Mouse (Mus musculus) erythroblast, embryonic 14.5 days (primary cell): ENCODE measurements around the gene Creb3l1. TPM values are rescaled to one million over a fixed set of nuclear protein-coding genes. Genes with fewer than 3 reads are reported as not detected.
A peak's percentile ranks its signal among the peaks of the same experiment; 100 is the strongest.

Experiments
- H3K27me3 ChIP-seq: 2 replicates; pipeline ENCODE4 v1.6.1; 2012; ENCODE audit warnings: inconsistent platforms; ENCODE audit not compliant: control insufficient read depth
- H3K36me3 ChIP-seq: 2 replicates; pipeline ENCODE4 v1.6.1; 2012; ENCODE audit warnings: mild to moderate bottlenecking, inconsistent platforms; ENCODE audit not compliant: control insufficient read depth
- H3K4me1 ChIP-seq: 2 replicates; pipeline ENCODE4 v1.6.1; 2012; ENCODE audit warnings: inconsistent platforms; ENCODE audit not compliant: control insufficient read depth
- H3K4me3 ChIP-seq: replicated peaks from 2 replicates; pipeline ENCODE3; 2012; ENCODE audit warnings: moderate library complexity, mild to moderate bottlenecking, inconsistent platforms
- H3K9me3 ChIP-seq: 2 replicates; pipeline ENCODE4 v1.6.1; 2012; ENCODE audit warnings: low read length, inconsistent platforms, mixed read lengths; ENCODE audit not compliant: control insufficient read depth
- GATA1 ChIP-seq: IDR thresholded peaks from 2 replicates; pipeline ENCODE4 v1.6.1; 2012; ENCODE audit warnings: low read length, inconsistent platforms, mixed read lengths
- TAL1 ChIP-seq: IDR thresholded peaks from 3 replicates; pipeline ENCODE4 v1.6.1; 2012; ENCODE audit warnings: low read length, inconsistent platforms, mixed read lengths
- polyA plus RNA-seq: library from polyadenylated mRNA; stranded (reverse); fragments of >175 nt; gene quantifications from 2 replicates; pipeline ENCODE4 v1.2.3, GENCODE M21; 2012

The Creb3l1 gene
- polyA plus RNA-seq, 1 experiment = 0.03 TPM

DNA sequence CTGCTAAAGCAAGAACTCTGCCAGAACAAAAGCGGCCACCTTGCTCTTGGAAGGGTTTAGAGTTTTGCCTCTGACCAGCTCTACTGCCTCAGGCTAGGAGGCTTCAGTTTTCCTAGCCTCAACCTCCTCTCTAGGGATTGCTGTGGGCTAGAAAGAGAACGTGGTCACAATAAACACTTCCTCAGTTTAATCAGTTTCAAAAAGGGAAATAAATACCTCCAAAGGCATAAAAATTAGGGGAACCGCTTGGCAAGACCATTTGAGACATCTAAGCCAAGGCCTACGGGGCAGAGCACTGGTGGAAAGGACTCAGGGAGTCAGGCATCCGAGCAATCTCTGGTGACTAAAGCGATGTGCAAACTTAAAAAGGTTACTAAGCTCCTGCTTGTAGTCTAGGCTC is 68.4 kb downstream of the Creb3l1 start:
- no peaks in the 10 kb centered on the region for H3K27me3 ChIP-seq
- H3K9me3 ChIP-seq = no peaks in the 10 kb centered on the region
- H3K4me1 ChIP-seq = peaks cover 86% of the 10 kb centered on the region
- TF ChIP-seq TAL1 (no peak), GATA1 (no peak)
- H3K36me3 ChIP-seq = peaks cover 31% of the 10 kb centered on the region
- no peak overlapping the region for H3K4me3 ChIP-seq

DNA sequence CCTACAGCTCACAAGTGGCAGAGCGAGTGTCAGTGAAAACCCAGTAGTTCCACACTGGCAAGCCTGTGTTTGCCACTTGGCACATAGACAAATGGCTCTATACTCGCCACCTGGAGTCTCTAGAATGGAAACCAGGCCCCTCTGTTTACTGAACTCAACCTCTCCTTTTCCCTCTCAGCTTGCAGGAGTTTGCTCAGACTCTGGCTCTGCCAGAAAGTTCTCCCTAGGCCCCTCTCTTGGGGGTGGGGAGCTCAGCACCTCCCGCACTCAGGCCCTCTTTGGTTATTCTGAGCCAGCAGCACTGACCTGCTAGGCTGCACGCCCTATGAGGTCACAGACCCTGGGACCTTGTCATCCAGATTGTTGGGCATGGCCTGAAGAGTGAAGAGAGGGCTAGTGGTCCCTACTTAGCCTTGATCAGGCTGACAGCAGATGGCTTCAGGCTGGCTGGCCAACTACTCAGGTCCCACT is 69.1 kb downstream of the Creb3l1 start:
- Histone ChIP-seq H3K4me3 (no peak overlapping the region), H3K9me3 (no peaks in the 10 kb centered on the region), H3K36me3 (peaks cover 26% of the 10 kb centered on the region), H3K4me1 (peaks cover 88% of the 10 kb centered on the region), H3K27me3 (no peaks in the 10 kb centered on the region)
- no peak for TF ChIP-seq TAL1
- no peak for TF ChIP-seq GATA1

DNA sequence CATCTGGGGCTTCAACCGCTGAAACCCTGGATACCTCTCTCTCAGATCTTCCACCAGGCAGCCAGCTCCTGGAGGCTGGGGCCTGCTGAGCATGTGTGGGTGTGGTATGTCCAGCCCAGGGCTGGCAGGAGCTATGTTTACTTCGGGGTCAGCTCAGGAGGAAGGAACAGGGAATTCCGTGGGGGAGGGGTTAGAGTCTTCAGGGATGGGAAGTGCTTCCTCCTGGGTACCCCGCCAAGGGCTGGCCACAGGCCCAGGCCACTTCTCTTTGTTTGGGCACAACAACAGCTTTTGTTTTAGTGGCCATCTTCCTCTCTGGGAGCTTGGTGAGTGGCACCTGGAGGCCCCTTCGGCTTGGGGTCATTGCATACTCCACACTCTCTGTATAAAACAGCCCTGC is 70.5 kb downstream of the Creb3l1 start:
- peaks cover 88% of the 10 kb centered on the region for H3K4me1 ChIP-seq
- H3K36me3 ChIP-seq = peaks cover 25% of the 10 kb centered on the region
- H3K4me3 ChIP-seq = no peak overlapping the region
- H3K27me3 ChIP-seq = no peaks in the 10 kb centered on the region
- H3K9me3 ChIP-seq = no peaks in the 10 kb centered on the region
- TF ChIP-seq TAL1 (no peak), GATA1 (no peak)

DNA sequence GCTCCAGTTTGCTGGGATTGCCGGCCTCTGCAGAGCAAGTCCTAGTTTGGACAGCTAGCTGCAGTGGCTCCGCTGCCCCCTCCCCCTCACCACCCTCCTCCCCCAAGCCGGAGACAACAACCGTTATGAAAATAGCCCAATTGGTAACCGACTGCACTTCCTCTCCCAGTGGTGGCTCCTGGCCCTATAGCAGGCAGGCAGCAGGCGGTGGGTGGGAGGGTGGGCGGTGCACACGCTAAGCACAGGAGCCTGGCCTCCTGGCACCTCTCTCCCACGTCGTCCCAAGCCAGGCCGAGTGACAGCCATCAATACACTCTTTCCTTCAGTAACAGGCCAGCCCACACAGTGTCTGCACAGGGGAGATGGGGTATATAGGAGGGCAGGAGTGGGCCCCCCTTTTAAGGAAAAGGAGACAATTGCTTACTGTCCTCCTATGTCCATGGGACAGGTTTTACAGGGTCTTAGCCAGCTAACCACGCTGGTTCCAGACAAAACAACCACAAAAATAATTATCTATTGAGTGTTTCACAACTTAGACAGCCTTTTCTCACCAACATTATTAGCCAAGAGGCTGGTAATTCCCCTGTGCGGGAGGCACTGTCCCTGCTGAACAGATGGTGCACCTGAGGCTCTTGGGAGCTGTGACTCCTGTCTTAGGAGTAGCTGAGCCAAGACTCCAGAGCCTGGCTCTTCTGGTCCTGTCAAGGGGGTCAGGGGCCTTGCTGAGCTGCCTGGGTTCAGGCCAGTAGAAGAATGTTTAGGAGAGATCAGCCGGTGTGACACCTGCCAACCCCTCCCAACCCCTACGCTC is 73.8 kb downstream of the Creb3l1 start:
- TF ChIP-seq TAL1 (no peak), GATA1 (no peak)
- Histone ChIP-seq H3K27me3 (no peaks in the 10 kb centered on the region), H3K9me3 (no peaks in the 10 kb centered on the region), H3K4me3 (peak overlapping the region; percentile 61), H3K36me3 (peaks cover 36% of the 10 kb centered on the region), H3K4me1 (peaks cover 92% of the 10 kb centered on the region)

DNA sequence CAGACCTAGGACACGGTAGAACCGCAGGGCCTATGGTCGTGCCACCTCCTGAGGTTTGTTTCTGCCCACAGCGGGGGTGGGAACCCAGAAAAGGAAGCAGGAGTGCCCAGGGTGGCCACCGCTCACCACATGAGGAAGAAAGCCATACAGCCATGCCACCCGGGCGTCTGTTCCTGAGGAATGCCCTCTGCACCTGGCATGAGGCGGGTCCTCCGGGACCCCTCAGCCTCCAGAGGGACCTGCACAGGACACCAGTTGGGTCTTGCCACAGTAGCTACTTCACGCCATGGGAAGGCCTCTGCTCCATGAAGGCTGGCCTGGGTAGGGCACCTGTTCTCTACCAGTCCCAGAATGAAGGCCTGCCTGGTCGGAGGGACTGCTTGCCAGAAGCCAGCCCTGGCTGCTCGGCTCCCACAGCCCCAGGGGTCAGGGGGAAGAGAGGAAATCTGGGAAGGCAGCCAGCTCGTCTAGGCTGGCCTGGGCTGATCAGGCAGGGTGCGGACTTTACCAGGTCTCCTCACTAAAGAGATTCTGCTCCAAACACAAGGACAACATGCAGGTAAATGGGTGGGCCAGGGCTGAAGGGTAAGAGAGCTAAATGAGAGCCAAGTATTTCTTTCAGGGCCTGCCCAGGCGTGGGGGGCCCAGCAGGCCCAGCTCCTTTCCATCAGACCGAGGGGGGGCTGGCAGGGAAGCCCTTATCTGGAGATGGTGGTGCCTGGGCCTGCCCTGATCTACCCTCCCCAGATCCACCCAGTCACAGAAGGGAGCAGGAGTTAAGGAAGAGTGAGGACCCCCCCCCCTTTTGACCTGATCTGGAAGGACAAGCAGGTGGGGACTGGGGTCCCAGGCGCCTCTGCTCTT is 74.7 kb downstream of the Creb3l1 start:
- Histone ChIP-seq H3K4me1 (peaks cover 93% of the 10 kb centered on the region), H3K27me3 (no peaks in the 10 kb centered on the region), H3K4me3 (peak overlapping the region; percentile 61), H3K9me3 (no peaks in the 10 kb centered on the region), H3K36me3 (peaks cover 45% of the 10 kb centered on the region)
- TF ChIP-seq GATA1 (peak; percentile 31; the same call in 1 of the 2 replicates), TAL1 (peak; percentile 40; the same call in 1 of the 3 replicates)

DNA sequence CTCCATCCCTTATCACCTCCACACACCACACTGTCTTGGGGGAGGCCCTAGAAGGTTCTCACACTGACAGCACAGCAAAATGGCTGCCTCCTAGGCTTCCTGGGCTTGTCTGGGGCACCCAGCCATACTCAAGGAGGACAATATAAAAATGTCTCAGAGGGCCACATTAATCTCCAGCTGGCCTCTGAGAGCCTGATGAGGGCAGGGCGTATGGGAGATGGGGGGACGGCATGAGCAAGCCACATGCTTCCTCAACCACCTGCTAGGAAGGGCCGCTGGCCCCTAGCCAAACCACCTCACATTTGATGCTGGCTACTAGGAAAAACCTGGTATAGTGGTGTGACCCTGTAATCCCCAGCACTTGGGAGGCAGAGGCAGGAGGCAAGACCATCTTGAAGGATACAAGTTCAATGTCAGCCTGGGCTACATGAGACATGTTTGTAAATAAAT is 75.5 kb downstream of the Creb3l1 start:
- TF ChIP-seq GATA1 (no peak), TAL1 (no peak)
- Histone ChIP-seq H3K4me3 (peak overlapping the region; percentile 61), H3K36me3 (peaks cover 52% of the 10 kb centered on the region), H3K9me3 (no peaks in the 10 kb centered on the region), H3K27me3 (no peaks in the 10 kb centered on the region), H3K4me1 (peaks cover 97% of the 10 kb centered on the region)

DNA sequence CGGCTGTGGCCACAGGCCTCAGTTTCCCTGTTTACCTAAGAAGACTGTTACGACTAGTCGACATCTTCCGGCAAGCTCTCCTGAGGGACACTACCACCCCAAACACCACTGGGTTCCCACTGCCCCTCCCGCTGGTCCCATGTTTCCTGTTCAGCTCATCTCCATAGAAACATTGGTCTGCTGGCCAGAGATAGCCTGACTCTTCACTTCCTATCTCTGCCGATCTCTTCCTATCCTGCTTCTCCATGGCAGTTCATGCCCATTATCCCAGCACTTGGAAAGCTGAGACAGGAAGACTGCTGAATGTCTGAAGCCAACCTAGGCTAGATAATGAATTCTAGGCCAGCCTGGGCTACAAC is 76.2 kb downstream of the Creb3l1 start:
- Histone ChIP-seq H3K4me1 (peaks cover 93% of the 10 kb centered on the region), H3K27me3 (no peaks in the 10 kb centered on the region), H3K36me3 (peaks cover 55% of the 10 kb centered on the region), H3K4me3 (peak overlapping the region; percentile 61), H3K9me3 (no peaks in the 10 kb centered on the region)
- TF ChIP-seq TAL1 = peak; percentile 51; the same call in 2 of the 3 replicates
- peak; percentile 85 for TF ChIP-seq GATA1

DNA sequence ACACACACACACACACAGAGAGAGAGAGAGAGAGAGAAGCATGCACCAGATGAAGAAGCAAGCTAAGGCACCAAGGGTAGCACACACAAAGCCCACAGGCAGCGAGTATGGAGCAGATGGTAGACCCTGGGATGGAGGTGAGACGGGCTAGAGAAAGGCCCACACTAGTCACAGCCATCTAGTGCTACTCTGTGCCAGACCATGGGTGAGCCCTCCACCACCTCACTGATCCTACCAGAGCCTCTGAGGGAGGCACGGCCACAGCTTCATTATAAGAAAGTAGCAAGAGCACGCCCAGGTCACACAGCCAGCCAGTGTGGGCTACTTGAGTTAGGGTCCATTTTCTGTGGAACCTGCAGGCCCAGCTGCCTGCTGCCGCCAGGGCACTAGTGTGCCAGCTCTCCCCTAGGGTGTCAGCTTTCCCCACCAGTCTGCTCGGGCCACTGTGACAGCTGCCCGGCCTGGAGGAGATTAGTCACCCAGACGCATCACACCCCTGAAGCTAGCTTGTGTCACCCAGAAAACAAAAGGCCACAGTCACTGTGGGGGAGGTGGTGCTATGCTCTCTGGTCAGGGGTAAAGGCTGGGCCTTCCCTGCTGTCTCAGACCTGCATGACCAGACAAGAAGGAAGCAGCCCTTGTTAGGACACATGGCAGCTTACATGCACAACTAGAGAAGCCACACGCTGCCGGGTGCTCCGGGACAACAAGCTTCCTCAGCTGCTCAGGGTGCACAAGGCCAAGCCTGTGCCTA is 76.7 kb downstream of the Creb3l1 start:
- Histone ChIP-seq H3K4me3 (peak overlapping the region; percentile 61), H3K9me3 (no peaks in the 10 kb centered on the region), H3K4me1 (peaks cover 89% of the 10 kb centered on the region), H3K36me3 (peaks cover 61% of the 10 kb centered on the region), H3K27me3 (no peaks in the 10 kb centered on the region)
- TF ChIP-seq TAL1 (peak; percentile 3; the same call in 1 of the 3 replicates), GATA1 (no peak)

DNA sequence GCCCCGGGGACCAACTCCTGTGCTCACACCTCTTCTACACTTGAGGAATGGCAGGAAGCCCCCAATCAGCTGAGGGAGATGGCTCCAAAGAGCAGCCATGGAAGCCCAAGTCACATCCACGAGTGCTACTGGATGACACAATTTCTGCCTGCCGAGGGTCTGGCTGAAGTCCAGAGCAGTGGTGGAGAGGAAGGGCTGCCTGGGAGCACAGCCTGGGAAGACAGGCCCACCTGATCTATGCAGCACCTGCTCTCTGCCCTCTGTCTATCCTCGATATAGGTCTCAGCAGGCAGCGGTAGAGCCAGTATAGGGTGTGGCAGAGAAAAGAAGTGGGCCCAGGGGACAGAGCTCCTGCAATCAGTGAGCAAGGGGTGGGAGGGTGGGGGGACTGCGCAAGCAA is 77.5 kb downstream of the Creb3l1 start:
- Histone ChIP-seq H3K27me3 (no peaks in the 10 kb centered on the region), H3K4me3 (peak overlapping the region; percentile 10), H3K36me3 (peaks cover 65% of the 10 kb centered on the region), H3K9me3 (no peaks in the 10 kb centered on the region), H3K4me1 (peaks cover 81% of the 10 kb centered on the region)
- TF ChIP-seq TAL1 (no peak), GATA1 (no peak)
